Mouse (Mus musculus): ENCODE data around the gene Gm20696. TPM values are rescaled to one million over a fixed set of nuclear protein-coding genes. Genes with fewer than 3 reads are reported as not detected.

Gene Gm20696
- polyA plus RNA-seq, 1 experiment from 2014 or later = 2.7 TPM

DNA sequence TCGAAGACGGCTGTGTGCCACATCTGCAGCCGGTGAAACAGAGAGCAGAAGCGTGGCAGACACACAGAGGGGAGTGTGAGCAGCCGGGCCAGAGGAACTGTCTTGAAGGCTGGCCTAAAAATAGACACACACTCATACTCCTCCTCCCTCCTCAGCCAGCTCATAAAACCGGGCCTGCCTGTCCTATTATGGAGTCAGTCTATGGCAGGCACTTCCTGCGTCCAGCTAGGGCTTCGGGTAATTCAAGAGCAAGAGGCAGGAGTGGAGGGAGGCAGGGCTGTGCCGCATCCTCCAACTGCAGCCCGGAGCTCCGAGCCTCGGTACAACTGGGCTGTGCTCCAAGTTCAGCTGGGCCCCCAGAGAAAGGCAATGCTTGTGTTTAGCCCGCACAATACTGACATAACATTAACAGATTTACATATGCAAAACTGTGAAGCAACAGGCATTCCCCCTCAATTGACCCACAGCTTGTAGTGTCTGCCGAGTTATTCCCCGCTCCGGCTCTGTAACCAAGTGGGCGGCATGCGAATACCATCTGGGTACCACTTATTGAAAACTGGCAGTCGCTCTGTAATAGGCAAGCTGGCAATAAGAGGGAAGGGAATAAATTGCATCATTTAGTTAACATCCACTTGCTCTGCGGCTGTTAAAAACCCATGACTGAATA is 181.2 kb downstream of the Gm20696 start:
- Histone ChIP-seq H3K9ac (peak overlapping the region; percentile 58), H3K9me3 (no peaks in the 10 kb centered on the region), H3K4me3 (peak overlapping the region; percentile 21), H3K27me3 (peaks cover 12% of the 10 kb centered on the region; the same call in 1 of the 2 replicates), H3K36me3 (no peaks in the 10 kb centered on the region), H3K4me2 (peak overlapping the region; percentile 57), H3K4me1 (replicated peaks) (peaks cover 47% of the 10 kb centered on the region), H3K27ac (replicated peaks) (peak overlapping the region; percentile 87)
- ATAC-seq (ENCODE audit: low read depth) = peak; percentile 94
- 5% methylated on average over 20 of the region's 20 CpGs for WGBS

DNA sequence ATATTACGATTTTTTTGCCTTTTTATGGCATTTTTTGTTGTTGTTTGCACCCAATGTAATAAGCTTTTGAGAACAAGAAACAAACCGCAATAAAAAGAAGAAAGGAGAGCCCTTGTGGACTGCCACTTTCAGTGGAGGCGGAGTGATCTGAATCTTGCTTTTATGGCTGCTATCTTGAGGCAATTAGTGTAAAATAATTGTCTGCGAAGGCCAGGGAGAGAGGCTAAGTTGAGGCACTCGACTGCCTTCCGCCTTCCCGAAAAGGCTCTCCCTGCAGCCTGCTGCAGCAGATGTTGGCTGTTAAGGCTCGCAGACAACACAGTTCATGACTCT is 181.7 kb downstream of the Gm20696 start:
- H3K9ac ChIP-seq = peak overlapping the region; percentile 58
- peak overlapping the region; percentile 87 for H3K27ac ChIP-seq (replicated peaks)
- WGBS = 4% methylated on average over 8 of the region's 8 CpGs
- H3K36me3 ChIP-seq = no peaks in the 10 kb centered on the region
- H3K4me2 ChIP-seq = peak overlapping the region; percentile 57
- ATAC-seq (ENCODE audit: low read depth) = no peak
- peaks cover 47% of the 10 kb centered on the region for H3K4me1 ChIP-seq (replicated peaks)
- peaks cover 12% of the 10 kb centered on the region; the same call in 1 of the 2 replicates for H3K27me3 ChIP-seq
- no peaks in the 10 kb centered on the region for H3K9me3 ChIP-seq
- peak overlapping the region; percentile 21 for H3K4me3 ChIP-seq

DNA sequence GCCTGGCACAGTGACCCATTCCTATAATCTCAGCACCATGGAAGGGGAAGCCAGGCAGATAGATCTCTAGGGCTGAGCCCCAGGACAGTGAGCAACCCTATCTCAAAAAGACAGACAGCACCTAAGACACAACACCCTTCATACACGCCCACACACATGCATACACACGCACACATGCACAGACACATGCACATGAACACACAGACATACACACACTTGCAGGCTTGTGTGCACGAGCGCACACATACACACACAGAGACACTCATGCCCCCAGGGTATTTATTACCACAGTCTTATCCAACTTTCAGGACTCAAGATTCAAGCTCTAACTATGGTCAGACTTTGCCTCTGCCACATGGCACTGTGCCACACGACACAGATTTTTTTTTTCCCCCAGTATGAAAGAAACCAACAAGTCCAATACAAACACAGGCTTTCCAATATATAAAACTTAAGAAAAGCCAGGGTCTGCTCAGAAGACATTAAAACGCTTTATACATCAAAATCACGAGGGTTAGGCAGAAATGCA is 182.3 kb downstream of the Gm20696 start:
- Histone ChIP-seq H3K27me3 (peaks cover 12% of the 10 kb centered on the region; the same call in 1 of the 2 replicates), H3K4me3 (no peak overlapping the region), H3K9me3 (no peaks in the 10 kb centered on the region), H3K4me1 (replicated peaks) (peaks cover 47% of the 10 kb centered on the region), H3K4me2 (peak overlapping the region; percentile 57; the same call in 1 of the 2 replicates), H3K36me3 (no peaks in the 10 kb centered on the region), H3K27ac (replicated peaks) (no peak overlapping the region), H3K9ac (no peak overlapping the region)
- ATAC-seq (ENCODE audit: low read depth) = no peak
- 65% methylated on average over 7 of the region's 7 CpGs for WGBS

DNA sequence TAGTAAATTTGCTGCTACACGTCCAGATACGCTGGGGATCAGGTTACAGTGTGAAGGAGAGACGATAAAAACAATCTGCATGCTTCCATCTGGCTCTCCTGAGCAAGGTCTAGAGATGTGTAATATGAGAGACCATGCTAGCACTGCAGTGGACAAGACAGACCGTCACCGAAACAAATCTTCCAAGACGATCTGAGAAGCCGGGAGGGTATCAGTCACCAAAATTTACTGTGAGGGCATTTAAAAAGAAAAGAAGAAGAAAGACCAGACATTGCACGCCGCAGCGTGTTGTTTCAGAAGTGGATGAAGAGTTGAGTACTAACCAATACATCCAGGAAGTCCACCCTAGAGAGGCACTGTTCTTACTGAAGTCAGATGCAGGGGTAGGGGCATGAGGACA is 183.0 kb downstream of the Gm20696 start:
- no peak overlapping the region for H3K9ac ChIP-seq
- 63% methylated on average over 10 of the region's 10 CpGs for WGBS
- H3K4me2 ChIP-seq = no peak overlapping the region
- H3K27ac ChIP-seq (replicated peaks) = no peak overlapping the region
- no peak for ATAC-seq (ENCODE audit: low read depth)
- peaks cover 47% of the 10 kb centered on the region for H3K4me1 ChIP-seq (replicated peaks)
- no peaks in the 10 kb centered on the region for H3K36me3 ChIP-seq
- no peak overlapping the region for H3K4me3 ChIP-seq
- no peaks in the 10 kb centered on the region for H3K9me3 ChIP-seq
- H3K27me3 ChIP-seq = peaks cover 11% of the 10 kb centered on the region; the same call in 1 of the 2 replicates

DNA sequence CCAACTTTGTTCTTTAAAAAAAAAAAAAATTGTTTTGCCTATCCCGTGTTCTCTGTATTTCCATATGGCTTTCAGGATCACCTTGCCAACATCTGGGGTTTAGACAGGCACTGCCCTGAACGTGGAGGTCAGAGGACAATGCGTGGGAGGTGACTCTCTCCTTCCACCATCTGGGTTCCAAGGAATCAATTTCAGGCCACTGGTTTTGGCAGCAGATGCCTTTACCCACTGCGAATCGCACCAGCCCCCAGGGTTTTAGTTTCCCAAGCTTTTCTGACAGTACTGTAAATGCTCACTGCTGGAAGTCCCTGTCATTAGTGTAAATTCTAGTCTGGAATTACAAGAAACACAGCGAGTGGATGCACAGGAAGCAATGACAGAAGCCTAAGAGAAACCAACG is 185.0 kb downstream of the Gm20696 start:
- ATAC-seq (ENCODE audit: low read depth) = no peak
- H3K27ac ChIP-seq (replicated peaks) = no peak overlapping the region
- no peak overlapping the region for H3K4me3 ChIP-seq
- H3K9me3 ChIP-seq = no peaks in the 10 kb centered on the region
- 49% methylated on average over 7 of the region's 7 CpGs for WGBS
- no peak overlapping the region for H3K9ac ChIP-seq
- H3K36me3 ChIP-seq = no peaks in the 10 kb centered on the region
- H3K4me2 ChIP-seq = no peak overlapping the region
- peaks cover 8% of the 10 kb centered on the region; the same call in 1 of the 2 replicates for H3K27me3 ChIP-seq
- peaks cover 44% of the 10 kb centered on the region for H3K4me1 ChIP-seq (replicated peaks)

DNA sequence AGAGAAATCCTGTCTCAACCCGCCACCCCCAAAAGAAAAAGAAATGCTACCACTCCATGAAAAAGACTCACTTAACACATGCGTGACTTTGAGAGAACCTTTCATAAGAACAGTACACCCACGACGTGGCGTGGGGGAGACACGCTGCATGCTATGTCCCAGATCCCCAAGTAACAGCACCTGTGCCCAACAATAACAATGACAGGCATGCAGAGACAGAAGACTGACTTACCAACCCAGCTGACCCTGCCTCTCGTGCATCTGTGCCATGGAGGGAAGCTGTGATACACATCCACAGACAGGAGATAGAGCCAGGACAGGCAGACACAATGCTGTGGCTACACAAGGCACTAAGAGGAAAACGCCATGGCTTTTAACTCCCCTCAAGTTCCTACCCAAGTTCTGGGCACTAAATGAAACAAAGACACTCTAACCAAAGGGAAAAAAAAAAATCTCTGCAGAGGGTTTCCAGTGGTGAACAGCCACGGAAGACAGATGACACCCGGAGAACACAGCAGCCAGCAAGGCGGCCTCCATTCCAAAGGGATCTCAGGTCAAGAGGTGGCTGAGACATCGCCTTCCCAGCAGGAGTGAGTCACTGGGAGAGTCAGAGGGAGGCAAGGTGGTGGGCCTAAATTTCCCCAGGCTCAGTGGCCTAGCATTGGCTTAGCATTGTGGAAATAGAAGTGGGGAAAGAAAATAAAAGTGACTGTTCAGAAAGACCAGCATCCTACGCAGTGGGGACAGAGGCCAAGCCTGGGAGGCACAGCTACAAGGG is 187.5 kb downstream of the Gm20696 start:
- ATAC-seq (ENCODE audit: low read depth) = no peak
- Histone ChIP-seq H3K9me3 (no peaks in the 10 kb centered on the region), H3K27ac (replicated peaks) (no peak overlapping the region), H3K27me3 (peaks cover 8% of the 10 kb centered on the region; the same call in 1 of the 2 replicates), H3K4me3 (no peak overlapping the region), H3K36me3 (no peaks in the 10 kb centered on the region), H3K4me1 (replicated peaks) (peaks cover 19% of the 10 kb centered on the region), H3K9ac (no peak overlapping the region), H3K4me2 (no peak overlapping the region)
- 79% methylated on average over 13 of the region's 13 CpGs for WGBS

DNA sequence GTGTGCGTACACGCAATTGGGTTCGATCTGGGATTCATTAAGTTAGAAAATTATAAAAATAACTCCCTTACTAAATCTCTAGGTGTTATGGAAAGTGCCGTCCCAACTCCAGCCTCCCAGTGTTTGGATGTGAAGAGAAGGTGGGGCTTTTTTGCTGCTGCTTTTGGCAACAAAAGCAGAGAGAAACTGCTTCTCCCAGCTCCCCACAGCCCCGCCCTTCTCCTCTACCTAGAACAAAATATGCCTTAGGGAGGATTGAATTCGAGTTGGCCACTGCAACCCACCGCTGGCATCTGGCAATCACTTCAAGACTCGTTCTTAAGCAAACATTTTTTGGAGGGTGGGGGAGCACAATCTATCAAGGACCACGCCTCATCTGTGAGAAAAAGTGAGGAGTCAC is 191.6 kb downstream of the Gm20696 start:
- Histone ChIP-seq H3K27ac (replicated peaks) (no peak overlapping the region), H3K4me1 (replicated peaks) (peaks cover 6% of the 10 kb centered on the region), H3K4me2 (no peak overlapping the region), H3K36me3 (no peaks in the 10 kb centered on the region), H3K4me3 (no peak overlapping the region), H3K27me3 (no peaks in the 10 kb centered on the region), H3K9ac (no peak overlapping the region), H3K9me3 (no peaks in the 10 kb centered on the region)
- WGBS = 87% methylated on average over 9 of the region's 9 CpGs
- no peak for ATAC-seq (ENCODE audit: low read depth)

DNA sequence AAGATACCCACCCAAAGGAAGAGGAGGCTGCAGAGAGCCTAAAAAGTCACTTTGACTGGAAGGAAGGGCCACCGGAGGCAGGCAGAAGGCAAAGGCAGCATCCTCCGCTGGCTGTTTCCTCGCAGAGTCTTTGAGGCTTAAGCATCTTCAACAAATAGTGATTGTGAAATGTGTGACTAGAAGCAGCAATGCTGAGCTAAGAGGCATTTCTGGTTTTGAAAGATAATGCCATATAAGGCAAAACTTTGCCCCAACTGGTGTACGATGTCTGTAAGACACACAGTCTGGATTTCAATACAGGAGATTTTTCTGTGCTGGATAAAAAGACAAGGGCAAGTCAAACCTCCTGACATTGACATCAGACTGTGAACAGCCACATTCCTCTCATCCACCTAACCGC is 195.7 kb downstream of the Gm20696 start:
- WGBS = 87% methylated on average over 5 of the region's 5 CpGs
- Histone ChIP-seq H3K27me3 (no peaks in the 10 kb centered on the region), H3K4me3 (no peak overlapping the region), H3K9me3 (no peaks in the 10 kb centered on the region), H3K4me1 (replicated peaks) (peaks cover 28% of the 10 kb centered on the region), H3K36me3 (no peaks in the 10 kb centered on the region), H3K4me2 (no peak overlapping the region), H3K27ac (replicated peaks) (no peak overlapping the region), H3K9ac (no peak overlapping the region)
- no peak for ATAC-seq (ENCODE audit: low read depth)

DNA sequence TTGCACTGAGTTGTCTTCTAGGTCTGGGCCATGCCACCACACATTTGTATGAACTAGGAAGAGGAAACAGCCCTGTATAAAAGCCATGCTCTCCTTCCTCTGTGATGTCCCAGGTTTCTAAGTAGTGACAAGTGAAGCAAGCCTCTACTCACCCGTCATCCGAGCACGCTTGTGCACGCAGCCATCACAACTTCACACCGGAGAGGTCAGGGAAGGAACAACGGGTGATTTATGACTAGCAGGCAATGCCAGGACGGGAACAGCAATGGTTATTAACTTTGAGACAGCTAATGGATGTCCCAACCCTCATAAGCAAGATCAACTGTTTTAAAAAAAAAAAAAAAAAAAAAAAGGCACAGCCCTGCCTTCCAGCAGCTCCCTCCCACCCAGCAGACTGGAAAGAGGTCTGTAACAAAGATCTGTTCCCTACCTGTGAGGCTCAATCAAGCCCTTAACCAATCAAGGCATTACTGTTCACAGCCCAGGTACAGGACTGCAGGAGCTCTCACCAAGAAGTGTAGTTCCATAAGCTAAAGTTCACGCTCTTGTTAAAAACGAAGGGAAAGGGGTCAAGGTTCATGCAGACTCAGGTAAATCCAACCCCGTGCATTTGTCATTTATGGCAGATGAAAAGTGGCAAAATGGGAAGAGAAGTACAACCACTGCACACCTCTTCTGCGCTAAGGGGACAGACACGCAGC is 197.3 kb downstream of the Gm20696 start:
- Histone ChIP-seq H3K9me3 (no peaks in the 10 kb centered on the region), H3K27ac (replicated peaks) (no peak overlapping the region), H3K36me3 (no peaks in the 10 kb centered on the region), H3K9ac (no peak overlapping the region), H3K4me1 (replicated peaks) (peaks cover 28% of the 10 kb centered on the region), H3K4me2 (no peak overlapping the region), H3K27me3 (no peaks in the 10 kb centered on the region), H3K4me3 (no peak overlapping the region)
- no peak for ATAC-seq (ENCODE audit: low read depth)
- 59% methylated on average over 12 of the region's 12 CpGs for WGBS

DNA sequence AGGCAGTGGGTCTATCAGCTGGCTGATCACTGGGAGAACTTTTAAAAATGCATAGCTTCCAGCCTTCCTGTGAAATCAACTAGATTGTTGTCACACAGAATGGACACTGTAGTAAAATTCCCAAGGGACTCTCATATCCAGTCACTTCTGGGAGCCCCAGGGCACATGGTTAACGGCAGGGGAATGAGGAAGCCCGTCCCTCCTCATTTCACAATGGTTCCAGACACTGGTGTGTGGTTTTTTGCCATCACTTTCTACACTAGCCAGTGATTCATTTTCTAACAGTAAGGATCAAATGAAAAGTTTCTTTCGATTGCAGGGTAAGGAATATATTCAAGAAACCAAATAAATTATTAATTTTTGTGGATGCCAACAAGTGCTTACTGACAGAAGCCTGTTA is 198.8 kb downstream of the Gm20696 start:
- Histone ChIP-seq H3K4me2 (no peak overlapping the region), H3K4me3 (no peak overlapping the region), H3K9ac (no peak overlapping the region), H3K9me3 (no peaks in the 10 kb centered on the region), H3K27ac (replicated peaks) (no peak overlapping the region), H3K27me3 (no peaks in the 10 kb centered on the region), H3K36me3 (no peaks in the 10 kb centered on the region), H3K4me1 (replicated peaks) (peaks cover 28% of the 10 kb centered on the region)
- ATAC-seq (ENCODE audit: low read depth) = no peak
- 41% methylated on average over 3 of the region's 3 CpGs for WGBS

DNA sequence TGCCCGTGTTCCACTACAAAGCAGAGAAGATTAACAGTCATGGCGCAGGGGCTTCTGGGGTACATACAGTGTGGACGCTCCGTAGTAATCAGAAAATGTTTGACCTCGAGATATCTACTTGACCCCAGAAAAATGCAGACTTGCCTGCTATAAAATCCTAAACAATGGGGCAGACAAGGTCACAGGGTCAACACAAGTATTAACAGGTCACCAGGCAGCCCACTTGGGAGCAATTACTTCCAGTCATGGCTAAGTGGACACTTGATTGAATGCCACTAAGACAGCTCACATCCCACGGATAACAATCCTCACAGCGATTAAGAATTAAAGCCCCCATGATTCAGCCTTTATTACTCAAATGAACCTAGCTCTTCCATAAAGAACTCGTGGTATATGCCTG is 199.5 kb downstream of the Gm20696 start:
- no peaks in the 10 kb centered on the region for H3K27me3 ChIP-seq
- no peak overlapping the region for H3K9ac ChIP-seq
- H3K4me3 ChIP-seq = no peak overlapping the region
- no peak for ATAC-seq (ENCODE audit: low read depth)
- H3K27ac ChIP-seq (replicated peaks) = no peak overlapping the region
- no peaks in the 10 kb centered on the region for H3K9me3 ChIP-seq
- 19% methylated on average over 8 of the region's 8 CpGs for WGBS
- no peaks in the 10 kb centered on the region for H3K36me3 ChIP-seq
- H3K4me2 ChIP-seq = no peak overlapping the region
- peaks cover 28% of the 10 kb centered on the region for H3K4me1 ChIP-seq (replicated peaks)

DNA sequence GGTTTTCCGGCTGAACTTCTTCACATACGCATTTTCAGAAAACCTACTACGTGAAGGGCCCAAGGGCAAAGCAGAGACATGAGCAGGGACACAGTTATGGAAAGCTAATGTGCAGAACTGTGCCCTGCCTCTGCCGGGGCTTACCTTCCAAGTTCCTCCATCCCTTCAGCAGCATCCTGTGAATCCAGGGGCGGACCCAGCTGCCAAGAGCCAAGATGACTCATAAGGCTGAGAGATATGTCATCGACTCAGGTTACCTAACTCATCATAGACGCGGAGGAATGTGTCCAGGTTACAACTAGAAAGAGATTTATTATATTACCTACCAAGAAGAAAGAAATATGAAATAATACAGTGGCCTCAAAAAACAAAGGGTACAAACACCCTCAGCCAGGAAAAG is 200.2 kb downstream of the Gm20696 start:
- no peak overlapping the region for H3K4me2 ChIP-seq
- H3K27me3 ChIP-seq = no peaks in the 10 kb centered on the region
- no peak overlapping the region for H3K4me3 ChIP-seq
- H3K27ac ChIP-seq (replicated peaks) = no peak overlapping the region
- H3K36me3 ChIP-seq = no peaks in the 10 kb centered on the region
- peaks cover 28% of the 10 kb centered on the region for H3K4me1 ChIP-seq (replicated peaks)
- no peak overlapping the region for H3K9ac ChIP-seq
- 87% methylated on average over 8 of the region's 8 CpGs for WGBS
- no peak for ATAC-seq (ENCODE audit: low read depth)
- no peaks in the 10 kb centered on the region for H3K9me3 ChIP-seq
